Mouse (Mus musculus) ES-CJ7 (cell line): ENCODE results near the gene Epha8.
A peak's percentile ranks its signal among the peaks of the same experiment; 100 is the strongest.

ENCODE experiments used
- DNase-seq: peaks from one replicate; pipeline ENCODE4 v3.0.0; 2011; ENCODE audit warnings: low read depth, low spot score

Epha8 gene

GRCm38 (mm10) chr4:136956751-136957446 is at the start of gene Epha8:
Gene Epha8 (minus strand): TSS chr4:136956816.
- no peak for DNase-seq

- no peak for DNase-seq
Observed at GRCm38 (mm10) chr4:137001825-137002224, 45.2 kb upstream of the Epha8 start.

GRCm38 (mm10) chr4:137001020-137001419 is 44.4 kb upstream of the Epha8 start:
- DNase-seq = no peak

- no peak for DNase-seq
Observed at GRCm38 (mm10) chr4:136998371-136998770, 41.8 kb upstream of the Epha8 start.

- DNase-seq = no peak
Observed at GRCm38 (mm10) chr4:136997723-136998345, 41.2 kb upstream of the Epha8 start.

GRCm38 (mm10) chr4:136996933-136997332 is 40.3 kb upstream of the Epha8 start:
- no peak for DNase-seq

- DNase-seq = no peak
Observed at GRCm38 (mm10) chr4:136995361-136995760, 38.7 kb upstream of the Epha8 start.

- DNase-seq = no peak
Observed at GRCm38 (mm10) chr4:136981993-136982695, 25.5 kb upstream of the Epha8 start.

- DNase-seq = peak; percentile 86
Observed at GRCm38 (mm10) chr4:136981347-136981746, 24.7 kb upstream of the Epha8 start.

- no peak for DNase-seq
Observed at GRCm38 (mm10) chr4:136980921-136981320, 24.3 kb upstream of the Epha8 start.

- DNase-seq = no peak
Observed at GRCm38 (mm10) chr4:136977244-136977643, 20.6 kb upstream of the Epha8 start.

GRCm38 (mm10) chr4:136970939-136971338 is 14.3 kb upstream of the Epha8 start:
- DNase-seq = peak; percentile 45

- peak; percentile 54 for DNase-seq
Observed at GRCm38 (mm10) chr4:136969503-136970276, 13.1 kb upstream of the Epha8 start.

- no peak for DNase-seq
Observed at GRCm38 (mm10) chr4:136969096-136969495, 12.5 kb upstream of the Epha8 start.

- no peak for DNase-seq
Observed at GRCm38 (mm10) chr4:136967511-136967910, 10.9 kb upstream of the Epha8 start.

- DNase-seq = no peak
Observed at GRCm38 (mm10) chr4:136966493-136967390, 10.1 kb upstream of the Epha8 start.

- DNase-seq = no peak
Observed at GRCm38 (mm10) chr4:136964990-136965421, 8.4 kb upstream of the Epha8 start.

- DNase-seq = no peak
Observed at GRCm38 (mm10) chr4:136962447-136962846, 5.8 kb upstream of the Epha8 start.

- no peak for DNase-seq
Observed at GRCm38 (mm10) chr4:136961642-136962285, 5.1 kb upstream of the Epha8 start.

- no peak for DNase-seq
Observed at GRCm38 (mm10) chr4:136960581-136960980, 4.0 kb upstream of the Epha8 start.
